Mouse (Mus musculus) forebrain, embryonic 15.5 days (tissue): ENCODE data around the gene Mapk1ip1l. TPM values are rescaled to one million over a fixed set of nuclear protein-coding genes. Genes with fewer than 3 reads are reported as not detected.

Experiments used
- ATAC-seq: fragments of 200-750 bp; cut with Nextera tagmentation; replicated peaks from 2 replicates; pipeline ENCODE4 v1.8.0; 2017; ENCODE audit warnings: mild to moderate bottlenecking, moderate TSS enrichment, moderate library complexity
- H3K27ac ChIP-seq: fragments of 300-500 bp; sonication (generic); replicated peaks from 2 replicates; pipeline ENCODE4 v1.5.1; 2015; ENCODE audit warnings: mild to moderate bottlenecking, inconsistent platforms
- H3K27me3 ChIP-seq: fragments of 300-500 bp; sonication (generic); 2 replicates; pipeline ENCODE4 v1.6.1; 2015; ENCODE audit warnings: inconsistent platforms
- H3K36me3 ChIP-seq: fragments of 300-500 bp; sonication (generic); 2 replicates; pipeline ENCODE4 v1.6.1; 2015; ENCODE audit warnings: mild to moderate bottlenecking, inconsistent platforms
- H3K4me1 ChIP-seq: fragments of 300-500 bp; sonication (generic); 2 replicates; pipeline ENCODE4 v1.6.1; 2015; ENCODE audit warnings: inconsistent platforms
- H3K4me2 ChIP-seq: fragments of 300-500 bp; sonication (generic); replicated peaks from 2 replicates; pipeline ENCODE4 v1.6.1; 2015; ENCODE audit warnings: mild to moderate bottlenecking, inconsistent platforms
- H3K4me3 ChIP-seq: fragments of 300-500 bp; sonication (generic); 2 replicates; pipeline ENCODE4 v1.5.1; 2015; ENCODE audit warnings: mild to moderate bottlenecking, inconsistent platforms
- H3K9ac ChIP-seq: fragments of 300-500 bp; sonication (generic); replicated peaks from 2 replicates; pipeline ENCODE4 v1.6.1; 2015; ENCODE audit warnings: mild to moderate bottlenecking, inconsistent platforms
- H3K9me3 ChIP-seq: fragments of 300-500 bp; sonication (generic); 2 replicates; pipeline ENCODE4 v1.6.1; 2016; ENCODE audit warnings: inconsistent platforms
- WGBS: fragments of 180-500 bp; shearing (Covaris S2); methylation state at CpG from one replicate; pipeline ENCODE4 v1.1.7; 2015; ENCODE audit warnings: mixed read lengths; 5-methylcytosine and 5-hydroxymethylcytosine counted together
- polyA plus RNA-seq: library from polyadenylated mRNA; unstranded; fragments of >200 nt; fragmentation: Nextera tagmentation; extraction: Ambion mirVana; gene quantifications from 2 replicates; pipeline ENCODE4 v1.2.1, GENCODE M21; 2015

Gene Mapk1ip1l
- polyA plus RNA-seq, 1 experiment from 2014 or later: 58.8 TPM

- Histone ChIP-seq H3K4me1 (0 out of 2 replicates have a peak, but pooled peaks cover under 1% of the 10 kb centered on the region), H3K27me3 (no peaks in the 10 kb centered on the region), H3K27ac (no peak overlapping the region), H3K9me3 (no peaks in the 10 kb centered on the region), H3K4me3 (no peak overlapping the region), H3K9ac (no peak overlapping the region), H3K4me2 (no peak overlapping the region), H3K36me3 (no peaks in the 10 kb centered on the region)
- ATAC-seq: no peak
- WGBS: 91% methylated on average over 7 of the region's 7 CpGs
Measured at GRCm38 (mm10) chr14:47283568-47283967, 14.5 kb upstream of the Mapk1ip1l start.

- Histone ChIP-seq H3K27ac (no peak overlapping the region), H3K36me3 (no peaks in the 10 kb centered on the region; the same call in 1 of the 2 replicates), H3K4me3 (no peak overlapping the region), H3K4me2 (no peak overlapping the region), H3K27me3 (no peaks in the 10 kb centered on the region), H3K9me3 (no peaks in the 10 kb centered on the region), H3K9ac (no peak overlapping the region), H3K4me1 (no peaks in the 10 kb centered on the region)
- WGBS: 93% methylated on average over 2 of the region's 2 CpGs
- ATAC-seq: no peak
Measured at GRCm38 (mm10) chr14:47285271-47285670, 12.8 kb upstream of the Mapk1ip1l start.

- no peak overlapping the region for H3K4me2 ChIP-seq
- no peaks in the 10 kb centered on the region for H3K9me3 ChIP-seq
- no peak for ATAC-seq
- no peak overlapping the region for H3K4me3 ChIP-seq
- no peaks in the 10 kb centered on the region for H3K4me1 ChIP-seq
- H3K36me3 ChIP-seq: no peaks in the 10 kb centered on the region; the same call in 1 of the 2 replicates
- H3K27me3 ChIP-seq: no peaks in the 10 kb centered on the region
- H3K27ac ChIP-seq: no peak overlapping the region
- 84% methylated on average over 1 of the region's 1 CpGs for WGBS
- no peak overlapping the region for H3K9ac ChIP-seq
Measured at GRCm38 (mm10) chr14:47286215-47286614, 11.9 kb upstream of the Mapk1ip1l start.

GRCm38 (mm10) chr14:47287021-47287420 lies 11.0 kb upstream of the Mapk1ip1l start:
- Histone ChIP-seq H3K36me3 (no peaks in the 10 kb centered on the region; the same call in 1 of the 2 replicates), H3K9ac (no peak overlapping the region), H3K4me1 (no peaks in the 10 kb centered on the region), H3K9me3 (no peaks in the 10 kb centered on the region), H3K4me2 (no peak overlapping the region), H3K27me3 (no peaks in the 10 kb centered on the region), H3K27ac (no peak overlapping the region), H3K4me3 (no peak overlapping the region)
- WGBS: 86% methylated on average over 5 of the region's 5 CpGs
- ATAC-seq: no peak

- 90% methylated on average over 1 of the region's 1 CpGs for WGBS
- no peaks in the 10 kb centered on the region for H3K4me1 ChIP-seq
- H3K27me3 ChIP-seq: no peaks in the 10 kb centered on the region
Measured at GRCm38 (mm10) chr14:47291772-47292171, 6.3 kb upstream of the Mapk1ip1l start.

GRCm38 (mm10) chr14:47294136-47294535 lies 3.9 kb upstream of the Mapk1ip1l start:
- Histone ChIP-seq H3K4me1 (peaks cover 10% of the 10 kb centered on the region), H3K27ac (no peak overlapping the region), H3K27me3 (no peaks in the 10 kb centered on the region), H3K9ac (no peak overlapping the region), H3K4me3 (no peak overlapping the region), H3K36me3 (no peaks in the 10 kb centered on the region; the same call in 1 of the 2 replicates), H3K4me2 (no peak overlapping the region), H3K9me3 (no peaks in the 10 kb centered on the region)
- 44% methylated on average over 4 of the region's 4 CpGs for WGBS
- ATAC-seq: no peak

More at GRCm38 (mm10) chr14:47291772-47292171, 6.3 kb upstream of the Mapk1ip1l start:
- ATAC-seq: no peak
- Histone ChIP-seq H3K9ac (no peak overlapping the region), H3K27ac (no peak overlapping the region), H3K4me3 (no peak overlapping the region), H3K4me2 (no peak overlapping the region), H3K36me3 (no peaks in the 10 kb centered on the region; the same call in 1 of the 2 replicates), H3K9me3 (no peaks in the 10 kb centered on the region)

GRCm38 (mm10) chr14:47296232-47296631 lies 1.8 kb upstream of the Mapk1ip1l start:
- Histone ChIP-seq H3K4me1 (peaks cover 26% of the 10 kb centered on the region), H3K27me3 (no peaks in the 10 kb centered on the region), H3K36me3 (no peaks in the 10 kb centered on the region), H3K4me3 (no peak overlapping the region), H3K9me3 (no peaks in the 10 kb centered on the region), H3K27ac (no peak overlapping the region), H3K9ac (no peak overlapping the region), H3K4me2 (no peak overlapping the region)
- 72% methylated on average over 2 of the region's 2 CpGs for WGBS
- no peak for ATAC-seq

- ATAC-seq: peak; percentile 79
- Histone ChIP-seq H3K9me3 (no peaks in the 10 kb centered on the region), H3K36me3 (no peaks in the 10 kb centered on the region), H3K4me2 (peak overlapping the region; percentile 58), H3K4me1 (peaks cover 26% of the 10 kb centered on the region), H3K27ac (peak overlapping the region; percentile 98), H3K27me3 (no peaks in the 10 kb centered on the region), H3K9ac (peak overlapping the region; percentile 99), H3K4me3 (peak overlapping the region; percentile 99)
- under 1% methylated on average over 33 of the region's 38 CpGs for WGBS
Measured at GRCm38 (mm10) chr14:47298408-47298792, 334 bp downstream of the Mapk1ip1l start.

- peak; percentile 36; the same call in 1 of the 2 replicates for ATAC-seq
- under 1% methylated on average over 15 of the region's 15 CpGs for WGBS
- no peaks in the 10 kb centered on the region for H3K36me3 ChIP-seq
- no peaks in the 10 kb centered on the region for H3K9me3 ChIP-seq
- no peaks in the 10 kb centered on the region for H3K27me3 ChIP-seq
- H3K4me1 ChIP-seq: peaks cover 26% of the 10 kb centered on the region
- H3K9ac ChIP-seq: peak overlapping the region; percentile 99
- H3K4me2 ChIP-seq: peak overlapping the region; percentile 58
- peak overlapping the region; percentile 98 for H3K27ac ChIP-seq
- peak overlapping the region; percentile 99 for H3K4me3 ChIP-seq
Measured at GRCm38 (mm10) chr14:47298819-47299261, 774 bp downstream of the Mapk1ip1l start.

GRCm38 (mm10) chr14:47302885-47303680 lies 5.0 kb downstream of the Mapk1ip1l start:
- Histone ChIP-seq H3K9ac (no peak overlapping the region), H3K4me2 (no peak overlapping the region), H3K9me3 (no peaks in the 10 kb centered on the region), H3K4me3 (no peak overlapping the region), H3K4me1 (peaks cover 20% of the 10 kb centered on the region), H3K36me3 (no peaks in the 10 kb centered on the region), H3K27me3 (no peaks in the 10 kb centered on the region), H3K27ac (no peak overlapping the region)
- 77% methylated on average over 14 of the region's 14 CpGs for WGBS
- no peak for ATAC-seq

GRCm38 (mm10) chr14:47304814-47305405 lies 6.8 kb downstream of the Mapk1ip1l start:
- no peaks in the 10 kb centered on the region for H3K27me3 ChIP-seq
- peaks cover 8% of the 10 kb centered on the region for H3K4me1 ChIP-seq
- peaks cover 6% of the 10 kb centered on the region; the same call in 1 of the 2 replicates for H3K36me3 ChIP-seq
- H3K9me3 ChIP-seq: no peaks in the 10 kb centered on the region
- H3K27ac ChIP-seq: no peak overlapping the region
- 96% methylated on average over 6 of the region's 6 CpGs for WGBS
- no peak for ATAC-seq
- H3K4me3 ChIP-seq: no peak overlapping the region
- H3K4me2 ChIP-seq: no peak overlapping the region
- no peak overlapping the region for H3K9ac ChIP-seq

- no peaks in the 10 kb centered on the region for H3K4me1 ChIP-seq
- 90% methylated on average over 4 of the region's 4 CpGs for WGBS
- H3K4me3 ChIP-seq: no peak overlapping the region
- H3K4me2 ChIP-seq: no peak overlapping the region
- ATAC-seq: no peak
- H3K9me3 ChIP-seq: no peaks in the 10 kb centered on the region
- H3K27ac ChIP-seq: no peak overlapping the region
- no peaks in the 10 kb centered on the region for H3K27me3 ChIP-seq
- peaks cover 16% of the 10 kb centered on the region for H3K36me3 ChIP-seq
- H3K9ac ChIP-seq: no peak overlapping the region
Measured at GRCm38 (mm10) chr14:47305933-47306332, 7.9 kb downstream of the Mapk1ip1l start.
